Mouse (Mus musculus) cerebellum, adult 9-10 months (tissue): ENCODE measurements around the gene Zfp595.
"Not testable (repeated sequence)": the region's sequence is repeated elsewhere in the genome, so short reads cannot be mapped to it uniquely, and the experiment has no call there.

ENCODE experiments used
- DNase-seq: peaks from one replicate; pipeline ENCODE4 v3.0.0; 2022

Zfp595 gene

DNA sequence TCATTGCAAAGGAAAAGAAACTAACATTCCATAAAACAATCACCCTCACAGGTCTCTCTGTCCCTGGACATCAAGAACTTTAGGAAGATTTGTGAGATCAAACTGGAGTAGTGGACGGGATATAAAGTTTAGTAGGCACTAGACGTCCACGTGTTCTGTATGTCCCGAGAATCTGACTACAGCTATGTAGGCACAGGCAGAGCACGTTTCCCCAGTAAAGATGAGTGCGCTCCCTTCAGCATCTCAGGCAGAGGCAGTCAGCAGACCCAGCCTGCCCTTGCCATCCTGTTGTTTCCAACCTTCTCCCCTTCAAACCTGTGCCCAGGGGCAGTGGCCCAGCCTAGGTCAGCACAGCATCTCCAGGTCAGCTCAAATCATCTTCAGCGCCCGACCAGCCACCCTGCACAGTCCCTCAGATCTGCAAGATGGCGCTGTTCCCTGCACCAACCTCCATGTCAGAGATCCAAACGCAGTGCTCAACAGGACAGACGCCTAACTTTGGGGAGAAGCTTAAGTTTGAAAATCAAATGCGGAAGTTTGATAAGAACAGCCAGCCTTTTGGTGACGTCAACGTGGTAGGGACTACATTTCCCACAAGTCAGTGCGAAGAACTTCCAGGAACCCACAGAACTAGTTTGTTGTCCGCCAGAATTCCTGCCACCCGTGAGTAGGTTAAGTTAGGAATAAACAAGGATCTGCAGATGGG lies at the start of gene Zfp595:
Gene Zfp595, minus strand, starts transcription at position 552 of the 706 bp plus-strand sequence.
- peak; percentile 88 for DNase-seq

DNA sequence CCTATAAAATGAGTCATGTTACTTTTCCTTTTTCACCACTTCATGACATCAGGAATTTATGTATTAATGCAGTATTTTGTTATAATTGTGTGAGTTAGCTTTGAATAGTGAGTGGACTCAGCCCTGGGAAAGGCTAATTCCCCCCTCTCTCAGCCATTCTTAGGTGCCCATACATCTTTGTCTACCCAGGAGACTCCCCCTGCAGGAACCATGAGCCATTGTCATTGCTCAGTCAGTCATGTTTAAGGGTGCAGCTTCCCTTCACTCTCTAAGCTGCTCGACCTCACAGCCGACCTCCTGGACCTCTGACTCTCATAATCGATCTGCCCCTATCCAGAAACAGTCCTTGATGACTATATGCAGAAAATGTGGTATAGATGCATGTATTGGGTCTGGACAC lies 43.9 kb upstream of the Zfp595 start:
- not testable (repeated sequence) for DNase-seq

DNA sequence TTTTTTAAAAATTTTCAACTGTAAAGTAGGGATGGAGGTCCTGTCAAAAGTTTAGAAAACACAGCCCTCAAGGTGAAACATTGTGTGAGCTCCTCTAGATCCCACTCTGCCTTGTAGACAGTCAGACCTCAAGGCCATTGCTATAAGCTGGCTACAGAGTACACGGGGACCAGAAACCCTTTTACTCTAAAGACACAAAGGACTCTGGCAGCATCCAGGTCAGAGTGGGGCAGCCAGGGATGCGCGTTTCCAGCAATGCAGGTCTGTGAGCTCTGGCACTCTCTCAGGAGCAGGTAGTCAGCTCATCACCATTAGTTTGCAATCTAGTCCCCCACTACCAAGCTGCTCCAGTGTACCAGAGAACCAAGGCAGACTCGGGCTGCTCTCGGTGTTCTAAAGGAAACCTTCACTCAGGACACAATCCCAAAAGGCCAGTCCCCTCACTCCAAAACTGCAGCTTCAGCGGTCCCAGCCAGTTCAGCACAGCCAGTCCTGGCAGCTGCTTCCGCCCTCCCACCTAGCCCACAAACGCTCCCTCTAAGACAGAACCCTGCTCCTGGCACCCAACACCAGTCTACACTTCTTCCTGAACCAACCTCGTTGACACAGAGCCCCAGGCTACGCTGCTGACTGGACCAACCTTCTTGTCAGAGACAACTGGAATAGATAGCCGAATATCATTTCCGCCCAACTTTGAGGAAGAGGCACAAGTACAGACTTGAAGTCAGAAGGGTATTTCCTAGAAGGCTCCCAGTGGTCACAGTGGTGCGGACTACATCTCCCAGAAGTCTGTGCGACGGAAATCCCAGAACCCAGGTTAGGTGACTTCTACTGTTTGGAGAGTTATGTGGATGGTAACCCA lies 42.9 kb upstream of the Zfp595 start, which contains the start of the genes Gm28041 and Zfp456:
Gene Gm28041, minus strand, starts transcription at position 684 of the 862 bp plus-strand sequence.
Gene Zfp456, minus strand, starts transcription at position 761 of the 862 bp plus-strand sequence.
- not testable (repeated sequence) for DNase-seq

DNA sequence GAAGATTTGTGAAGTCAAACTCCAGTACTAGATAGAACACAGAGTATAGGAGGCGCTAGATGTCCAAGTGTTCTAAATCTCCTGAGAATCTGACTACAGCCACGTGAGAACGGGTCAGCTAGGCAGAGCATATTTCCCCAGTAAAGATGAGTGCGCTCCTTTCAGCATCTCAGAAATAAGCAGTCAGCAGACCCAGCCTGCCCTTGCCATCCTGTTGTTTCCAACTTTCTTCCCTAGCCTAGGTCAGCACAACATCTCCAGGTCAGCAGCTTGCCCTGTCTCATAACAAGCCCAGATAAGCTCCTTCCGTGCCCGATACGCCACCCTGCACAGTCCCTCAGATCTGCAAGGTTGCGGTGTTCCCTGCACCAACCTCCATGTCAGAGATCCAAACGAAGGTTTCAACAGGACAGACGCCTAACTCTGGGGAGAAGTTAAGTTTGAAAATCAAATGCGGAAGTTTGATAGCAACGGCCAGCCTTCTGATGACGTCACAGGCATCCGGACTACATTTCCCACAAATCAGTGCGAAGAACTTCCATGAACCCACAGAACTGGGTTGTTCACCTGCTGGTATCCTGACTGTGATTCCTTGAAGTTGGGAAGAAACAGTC lies 27.9 kb upstream of the Zfp595 start, which contains the start of the genes Gm28044 and Zfp953:
Gene Gm28044, minus strand, starts transcription at position 406 of the 614 bp plus-strand sequence.
Gene Zfp953, minus strand, starts transcription at position 475 of the 614 bp plus-strand sequence.
- DNase-seq: peak; percentile 94

DNA sequence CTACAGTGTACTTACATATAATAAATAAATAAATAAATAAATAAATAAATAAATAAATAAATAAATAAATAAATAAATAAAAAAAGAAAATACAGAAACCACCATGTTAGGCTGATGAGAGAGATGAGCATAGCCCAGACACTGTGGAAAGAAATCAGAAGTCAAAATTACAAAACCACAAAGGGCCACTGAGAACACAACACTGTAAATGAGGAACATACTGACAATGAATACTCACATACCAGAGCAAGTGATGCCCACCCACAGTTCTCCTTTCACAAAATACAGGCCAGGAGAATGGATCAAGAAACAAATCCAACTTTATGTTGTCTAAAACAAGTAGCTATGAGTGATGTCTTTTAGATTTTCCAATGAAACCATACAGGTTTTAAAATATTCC lies 19.5 kb upstream of the Zfp595 start:
- no peak for DNase-seq

DNA sequence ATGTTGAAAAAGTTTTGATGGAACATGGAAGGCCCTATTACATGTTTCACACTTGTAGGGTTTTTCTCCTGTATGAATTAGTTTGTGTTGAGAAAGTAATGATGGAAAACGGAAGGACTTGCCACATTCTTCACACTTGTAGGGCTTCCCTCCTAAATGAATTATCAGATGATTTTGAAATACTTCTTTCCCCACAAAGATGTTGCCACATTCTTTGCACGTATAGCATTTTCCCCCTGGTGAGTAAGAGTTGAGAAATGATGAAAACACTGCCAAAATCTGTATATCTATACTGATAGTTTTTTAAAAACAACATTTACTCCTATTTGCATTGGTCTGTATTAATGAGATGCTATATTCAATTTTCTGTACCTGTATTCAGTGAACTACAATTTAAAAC lies 11.1 kb upstream of the Zfp595 start:
- DNase-seq: no peak

DNA sequence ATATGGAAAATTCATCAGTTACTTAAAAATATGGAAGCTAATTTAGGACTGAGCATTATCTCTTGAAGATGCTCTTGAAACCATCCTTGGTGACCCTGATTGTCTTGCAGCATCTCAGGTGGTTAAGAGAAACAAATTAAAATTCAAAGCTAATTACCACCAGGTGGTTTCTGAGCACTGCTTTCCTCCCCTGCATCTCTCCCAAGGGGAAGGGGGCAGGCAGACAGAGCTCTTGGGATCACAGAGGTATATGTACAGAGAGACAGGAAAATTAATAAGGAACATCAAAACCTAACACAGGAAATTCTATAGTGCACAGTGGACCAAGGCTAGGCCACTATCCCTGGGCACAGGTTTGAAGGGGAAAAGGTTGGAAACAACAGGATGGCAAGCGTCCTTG lies 507 bp upstream of the Zfp595 start:
- DNase-seq: peak; percentile 7

DNA sequence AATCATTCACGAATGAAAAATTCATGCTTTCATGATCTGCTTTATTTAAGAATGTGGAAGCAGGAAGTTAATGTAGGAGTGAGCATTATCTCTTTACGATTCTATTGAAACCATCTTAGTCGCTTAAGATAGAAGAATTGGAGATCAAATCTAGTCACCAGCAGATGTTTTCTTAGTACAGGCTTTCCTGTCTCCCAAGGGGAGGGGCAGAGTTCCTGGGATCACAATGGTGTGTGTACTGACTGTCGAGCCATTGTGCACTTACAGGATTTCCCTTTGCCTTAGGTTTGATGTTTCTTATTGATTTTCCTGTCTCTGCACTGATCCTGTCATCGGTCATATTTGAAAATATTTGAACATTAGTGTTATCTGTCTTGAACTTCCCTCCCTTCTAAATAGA lies 25.7 kb downstream of the Zfp595 start:
- DNase-seq: no peak

DNA sequence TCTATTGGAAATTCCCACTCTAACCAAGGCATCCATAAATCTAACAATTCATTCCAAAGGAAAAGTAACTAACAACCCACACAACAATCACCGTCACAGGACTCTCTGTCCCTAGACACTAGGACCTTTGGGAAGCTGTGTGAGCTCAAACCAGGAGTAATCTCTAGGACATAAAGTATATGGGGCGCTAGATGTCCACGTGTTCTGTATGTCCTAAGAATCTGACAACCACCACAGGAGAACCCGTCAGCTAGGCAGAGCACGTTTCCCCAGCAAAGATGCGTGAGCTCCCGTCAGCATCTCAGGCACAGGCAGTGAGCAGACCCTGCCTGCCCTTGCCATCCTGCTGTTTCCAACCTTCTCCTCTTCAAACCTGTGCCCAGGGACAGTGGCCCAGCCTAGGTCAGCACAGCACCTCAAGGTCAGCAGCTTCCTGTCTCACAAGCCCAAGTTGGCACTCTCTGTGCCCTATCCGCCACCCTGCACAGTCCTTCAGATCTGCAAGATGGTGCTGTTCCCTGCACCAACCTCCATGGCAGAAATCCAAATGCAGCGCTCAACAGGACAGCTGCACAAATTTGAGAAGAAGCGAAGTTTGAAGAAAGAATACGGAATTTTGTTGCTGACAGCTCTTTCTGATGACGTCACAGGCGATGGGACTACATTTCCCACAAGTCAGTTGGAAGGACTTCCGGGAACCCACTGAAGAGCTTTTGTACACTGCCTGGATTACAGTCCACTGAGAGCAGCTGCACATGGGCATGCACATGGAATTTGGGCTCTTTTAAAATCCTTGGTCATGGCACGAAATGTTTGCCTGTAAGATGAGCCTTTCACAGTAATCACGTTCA lies 26.3 kb downstream of the Zfp595 start, which contains the start of gene Zfp457:
Gene Zfp457, minus strand, starts transcription at position 664 of the 851 bp plus-strand sequence.
- peak; percentile 96 for DNase-seq

DNA sequence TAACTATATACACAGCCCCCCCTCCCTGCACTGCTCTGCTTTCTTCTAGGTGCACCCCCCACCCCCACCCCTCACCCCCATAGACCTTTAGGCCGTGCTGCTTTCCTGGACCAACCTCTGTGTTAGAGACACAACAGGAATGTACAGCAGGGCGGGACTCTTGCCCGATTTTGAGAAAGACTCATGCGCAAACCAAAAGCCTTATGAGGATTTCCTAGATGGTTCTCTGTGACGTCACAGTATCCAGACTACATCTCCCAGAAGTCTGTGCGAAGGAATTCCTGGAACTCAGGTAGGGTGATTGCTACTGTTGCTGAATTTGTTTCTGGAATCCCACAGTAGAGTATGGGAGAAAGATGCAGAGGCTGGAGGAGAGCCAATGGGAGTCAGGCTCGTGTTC lies 54.1 kb downstream of the Zfp595 start, which contains the start of gene Zfp458:
Gene Zfp458, minus strand, starts transcription at position 153 of the 400 bp plus-strand sequence.
- DNase-seq: no peak

DNA sequence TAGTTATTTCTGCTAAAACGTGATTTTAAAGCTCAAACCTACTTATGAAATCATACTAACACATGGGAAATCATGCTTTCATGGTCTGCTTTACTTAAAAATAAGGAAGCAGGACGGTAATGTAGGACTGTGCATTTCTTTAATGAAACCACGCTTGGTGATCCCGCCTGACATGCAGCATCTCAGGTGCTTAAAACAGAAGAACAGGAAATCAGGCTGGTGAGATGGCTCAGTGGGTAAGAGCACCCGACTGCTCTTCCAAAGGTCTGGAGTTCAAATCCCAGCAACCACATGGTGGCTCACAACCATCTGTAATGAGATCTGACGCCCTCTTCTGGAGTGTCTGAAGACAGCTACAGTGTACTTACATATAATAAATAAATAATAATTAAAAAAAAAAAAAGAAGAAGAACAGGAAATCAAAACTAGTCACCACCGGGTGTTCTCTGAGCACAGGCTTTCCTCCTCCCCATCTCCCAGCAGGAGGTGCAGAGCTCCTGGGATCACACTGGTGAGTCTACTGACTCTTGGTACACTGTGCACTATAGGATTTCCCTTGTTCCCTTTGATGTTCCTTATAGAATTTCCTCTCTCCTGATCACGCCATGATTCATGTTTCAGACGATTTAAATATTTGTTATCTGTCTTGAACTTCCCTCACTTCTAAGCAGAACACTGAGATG lies 62.8 kb downstream of the Zfp595 start:
- peak; percentile 14 for DNase-seq

DNA sequence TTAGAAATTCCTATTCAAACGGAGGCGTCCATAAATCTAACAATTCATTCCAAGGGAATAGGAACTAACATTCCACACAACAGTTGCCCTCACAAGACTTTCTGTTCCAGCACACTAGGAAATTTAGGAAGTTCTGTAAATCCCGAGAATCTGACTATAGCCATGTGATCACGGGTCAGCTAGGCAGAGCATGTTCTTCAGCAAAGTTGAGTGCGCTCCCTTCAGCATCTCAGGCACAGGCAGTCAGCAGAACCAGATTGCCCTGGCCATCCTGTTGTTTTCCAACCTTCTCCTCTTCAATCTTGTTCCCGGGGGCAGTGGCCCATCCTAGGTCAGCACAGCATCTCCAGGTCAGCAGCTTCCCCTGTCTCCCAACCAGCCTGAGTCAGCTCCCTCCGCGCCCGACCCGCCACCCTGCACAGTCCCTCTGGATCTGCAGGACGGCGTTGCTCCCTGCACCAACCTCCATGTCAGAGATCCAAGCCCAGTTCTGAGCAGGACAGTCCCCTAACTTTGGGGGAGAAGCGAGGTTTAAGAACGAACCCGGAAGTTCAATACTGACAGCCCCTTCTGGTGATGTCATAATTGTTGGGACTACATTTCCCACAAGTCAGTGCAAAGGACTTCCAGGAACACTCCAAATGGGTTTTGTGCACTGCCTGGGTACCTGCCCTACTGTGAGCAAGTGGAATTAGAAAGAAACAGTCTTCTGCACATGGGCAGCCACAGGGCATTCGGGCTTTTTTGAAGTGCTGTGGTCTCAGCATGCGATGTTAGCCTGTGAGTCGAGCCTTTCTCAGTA lies 63.6 kb downstream of the Zfp595 start:
- peak; percentile 92 for DNase-seq
